Mouse (Mus musculus): Measurements from ENCODE around the gene Actr3.

- TF ChIP-seq CTCF (IDR thresholded peaks at IDR 0.05; ENCODE audit: low read depth, low read length) (no peak), GATA1 (IDR thresholded peaks at IDR 0.05; ENCODE audit: borderline replicate concordance, low read length) (no peak), POLR2AphosphoS5 (IDR thresholded peaks at IDR 0.05; ENCODE audit: insufficient replicate concordance, low read depth, low read length) (no peak), TAL1 (conservative IDR thresholded peaks at IDR 0.05; ENCODE audit: low read depth, low read length) (no peak)
These were observed 3.3 kb upstream of the Actr3 start for GRCm38 (mm10) chr1:125438826-125439225.
